Mouse (Mus musculus) MEL-GATA-1-ER (cell line): ENCODE measurements around the gene Scarb1.

Experiments used
- DNase-seq: peaks from one replicate; pipeline ENCODE4 v3.0.0-alpha.2; 2012; ENCODE audit warnings: low read depth; ENCODE audit errors: extremely low read depth

Gene Scarb1

DNA sequence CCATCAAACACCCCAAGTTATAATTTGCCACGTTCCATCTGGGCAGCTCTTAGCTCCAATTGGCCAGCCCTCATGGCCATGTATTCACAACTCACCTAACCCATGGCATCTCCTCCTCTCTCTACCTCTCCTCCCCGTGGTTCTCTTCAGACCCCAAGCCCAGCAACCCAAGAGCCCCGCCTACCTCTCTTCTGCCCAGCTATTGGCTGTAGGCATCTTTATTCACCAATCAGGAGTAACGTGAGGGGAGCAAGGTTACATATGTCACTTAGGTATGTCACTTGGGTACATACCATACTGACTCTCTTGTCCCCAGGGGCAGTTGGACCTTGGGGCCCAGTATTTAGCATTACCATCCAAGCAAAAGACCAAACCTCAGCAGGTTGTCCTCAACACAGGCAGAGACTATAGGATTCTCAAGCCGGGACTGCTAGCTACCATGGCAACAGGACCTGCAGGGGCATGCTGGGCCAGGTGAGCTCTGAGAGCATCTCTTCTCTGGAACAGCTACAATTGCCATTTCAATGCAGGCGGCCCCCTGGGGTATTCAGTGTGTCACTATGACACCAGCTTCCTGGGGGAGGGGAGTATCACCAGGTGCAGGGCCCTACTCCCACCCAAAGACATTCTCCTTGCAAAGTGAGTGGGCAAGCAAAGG, 100.6 kb downstream of the Scarb1 start:
- DNase-seq = no peak

- DNase-seq = no peak
Measured at GRCm38 (mm10) chr5:125235874-125236273, 105.0 kb downstream of the Scarb1 start.

DNA sequence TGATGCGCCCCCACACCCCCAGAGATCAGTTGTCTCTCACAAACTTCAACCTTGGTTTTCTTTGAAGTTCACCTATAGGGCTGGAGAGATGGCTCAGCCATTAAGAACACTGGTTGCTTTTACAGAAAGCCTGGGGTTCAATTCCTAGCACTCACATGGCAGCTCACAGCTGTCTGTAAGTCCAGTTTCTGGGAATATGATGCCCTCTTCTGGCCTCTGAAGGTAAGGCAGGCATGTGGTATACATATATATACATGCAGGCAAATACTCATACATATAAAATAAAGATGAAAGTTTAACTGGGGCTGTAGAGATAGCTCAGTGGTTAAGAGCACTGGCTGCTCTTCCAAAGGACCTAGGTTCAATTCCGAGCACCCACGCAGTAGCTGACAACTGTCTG, 105.5 kb downstream of the Scarb1 start:
- peak; percentile 24 for DNase-seq

GRCm38 (mm10) chr5:125234399-125234798, 106.5 kb downstream of the Scarb1 start:
- peak; percentile 20 for DNase-seq

DNA sequence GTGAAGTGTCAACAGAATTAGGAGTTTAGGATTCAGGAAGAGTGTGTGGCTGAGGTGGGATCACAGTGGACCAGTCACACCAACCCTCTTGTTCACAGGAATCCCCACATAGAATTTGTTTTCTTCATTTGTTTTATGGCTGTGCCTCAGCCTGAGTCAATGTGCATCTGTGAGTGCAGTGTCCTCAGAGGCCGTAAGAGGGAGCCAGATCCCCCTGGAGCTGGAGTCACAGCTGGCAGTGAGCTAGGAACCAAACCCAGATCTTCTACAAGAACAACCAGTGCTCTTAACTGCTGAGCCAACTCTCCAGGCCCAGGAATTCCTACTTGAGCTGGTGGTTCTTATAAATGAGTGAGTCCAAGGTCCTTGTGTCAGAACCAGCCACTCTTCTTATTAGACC, 107.4 kb downstream of the Scarb1 start:
- DNase-seq = no peak

- no peak for DNase-seq
Measured at GRCm38 (mm10) chr5:125232443-125232979, 108.4 kb downstream of the Scarb1 start.

GRCm38 (mm10) chr5:125230463-125230862, 110.4 kb downstream of the Scarb1 start:
- no peak for DNase-seq

DNA sequence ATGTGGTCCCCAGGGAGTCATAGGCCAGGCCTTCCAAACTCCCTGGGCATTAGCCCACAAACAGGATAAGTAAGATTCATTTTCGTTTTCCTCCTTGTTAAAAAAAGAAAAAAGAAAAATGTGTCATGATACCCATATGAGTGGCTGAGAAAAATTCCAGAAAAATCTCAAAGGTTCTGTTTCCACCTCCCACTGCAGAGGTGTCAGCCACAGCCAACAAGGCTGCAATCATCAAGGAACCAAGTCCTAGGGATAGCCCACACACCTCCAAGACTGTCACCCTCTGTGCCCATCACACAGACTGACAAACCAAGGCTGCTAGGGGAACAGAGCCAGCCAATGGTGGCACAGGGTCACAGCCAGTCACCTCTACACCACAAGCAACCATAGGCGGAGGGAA, 111.8 kb downstream of the Scarb1 start:
- DNase-seq = no peak

DNA sequence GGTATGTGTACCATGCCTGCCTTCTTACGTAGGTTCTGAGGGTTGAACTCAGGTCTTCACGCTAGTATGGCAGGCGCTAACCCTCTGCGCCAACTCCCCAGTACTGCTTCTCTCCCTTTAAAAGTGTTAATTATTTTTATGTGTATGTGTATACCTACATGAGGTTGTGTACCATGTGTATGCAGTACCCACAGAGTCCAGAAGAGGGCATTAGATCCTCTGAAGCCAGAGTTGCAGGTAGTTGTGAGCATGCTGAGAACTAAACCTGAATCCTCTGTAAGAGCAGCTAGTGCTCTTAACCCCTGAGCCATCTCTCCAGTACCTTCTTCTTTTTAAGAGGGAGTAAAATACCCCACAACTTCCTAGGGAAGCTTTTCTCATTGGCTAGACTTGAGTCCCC, 113.2 kb downstream of the Scarb1 start:
- DNase-seq = no peak
